Mouse (Mus musculus) adipocyte (in vitro differentiated cells): ENCODE measurements at regions not wholly inside any gene's neighbourhood (a gene's known extent, or its start where the extent isn't known, plus 50 kb on each side); places are given as distances from the start of the nearest gene placed in this dataset.

Experiments used
- DNase-seq: peaks from one replicate; pipeline ENCODE4 v3.0.0-alpha.2; 2016; ENCODE audit warnings: low spot score

DNA sequence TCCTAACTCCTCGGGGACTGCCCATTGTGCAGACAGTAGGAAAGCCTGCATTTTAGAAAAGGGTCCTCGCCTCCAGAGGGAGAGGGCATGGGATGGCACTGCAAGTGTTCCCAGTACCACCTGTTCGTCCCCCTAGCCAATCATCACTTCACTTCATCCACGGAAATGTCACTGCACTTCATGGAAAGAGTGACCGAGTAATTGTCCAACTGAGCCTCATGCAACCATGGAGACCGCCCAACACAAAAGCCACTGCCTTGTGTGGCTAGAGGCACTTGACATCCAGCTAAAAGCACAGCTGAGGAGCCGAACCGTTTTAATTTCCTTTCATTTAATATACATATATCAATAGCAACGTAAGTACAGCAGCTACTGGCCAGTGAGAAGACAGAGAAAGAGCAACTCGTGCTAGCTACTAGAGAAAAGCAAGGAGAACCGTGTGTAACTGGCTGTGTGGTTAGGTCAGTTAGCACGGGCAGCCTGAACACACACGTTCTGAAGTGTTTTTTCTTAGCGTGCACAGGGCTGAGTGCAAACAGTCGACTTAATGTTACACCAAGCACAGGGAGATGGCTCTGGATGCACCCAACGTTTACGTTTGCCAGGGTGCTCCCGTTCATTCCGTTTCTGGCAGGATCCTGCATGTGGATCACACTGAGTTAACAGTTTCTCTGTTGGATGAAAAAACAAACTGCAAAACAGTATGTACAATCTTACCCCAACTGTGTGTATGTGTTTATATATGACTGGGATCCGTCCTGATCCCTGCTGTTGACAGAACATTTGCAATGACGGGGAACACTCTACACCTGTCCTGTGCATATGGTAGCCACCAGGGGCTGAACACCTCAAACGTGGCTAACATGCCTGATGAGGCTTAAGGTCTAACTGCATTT is 202.8 kb upstream of the Klf14 start:
- DNase-seq: no peak

DNA sequence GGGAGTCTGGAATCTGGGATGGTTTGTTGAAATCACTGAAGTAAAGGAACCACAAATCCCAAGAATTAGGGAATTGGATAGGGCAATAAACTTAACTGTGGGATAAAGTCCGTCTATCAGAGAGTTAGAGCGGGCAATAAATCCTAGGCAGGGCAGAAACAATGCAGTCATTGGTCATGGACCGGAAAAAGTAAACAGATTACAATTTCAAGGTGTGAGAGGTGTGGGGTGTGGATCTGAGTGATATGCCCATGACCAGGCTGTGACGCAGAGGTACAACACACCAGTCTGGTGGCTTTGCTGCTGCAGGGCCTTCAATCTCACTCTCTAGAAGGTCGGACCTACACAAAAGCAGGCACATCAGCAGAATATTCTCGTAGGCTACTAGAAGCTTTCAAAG is 206.1 kb upstream of the Klf14 start:
- no peak for DNase-seq

DNA sequence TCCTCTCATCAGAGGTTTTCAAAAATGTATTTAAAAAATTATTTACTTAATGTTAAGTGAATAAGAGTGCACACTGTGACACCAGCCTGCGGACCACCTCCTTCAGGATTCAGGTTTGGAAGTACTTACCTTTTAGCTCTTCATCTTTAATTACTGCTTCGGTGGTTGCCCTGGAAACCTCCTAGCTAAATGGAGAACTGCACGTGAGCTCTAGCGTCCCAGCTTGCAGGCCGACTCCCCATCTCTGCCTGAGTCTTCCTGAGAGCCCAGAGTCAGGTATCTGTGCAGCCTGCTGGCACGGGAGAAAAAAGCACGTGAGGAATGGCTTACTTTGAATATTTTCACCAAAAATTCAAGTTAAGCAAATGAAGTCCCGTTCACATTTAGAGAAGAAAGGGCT is 207.5 kb upstream of the Klf14 start:
- no peak for DNase-seq

DNA sequence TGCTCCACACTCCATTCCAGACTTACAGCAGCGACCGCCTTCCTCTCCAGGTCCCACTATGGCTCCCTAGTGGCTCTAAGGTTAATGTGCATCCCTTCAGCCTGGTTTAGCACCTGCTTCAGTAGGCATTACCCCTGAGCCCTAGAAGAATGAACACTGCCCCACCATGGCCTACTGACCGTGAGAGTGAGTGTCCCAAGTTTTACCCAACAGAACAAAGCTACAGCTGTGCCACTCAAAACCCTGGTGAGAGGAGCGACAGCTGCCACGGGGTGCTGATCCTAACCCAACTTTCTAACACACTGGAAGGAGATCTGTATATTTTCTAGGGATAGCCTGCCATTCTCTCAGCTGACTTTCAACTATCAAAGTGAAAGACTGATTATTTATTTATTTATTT is 208.9 kb upstream of the Klf14 start:
- no peak for DNase-seq

DNA sequence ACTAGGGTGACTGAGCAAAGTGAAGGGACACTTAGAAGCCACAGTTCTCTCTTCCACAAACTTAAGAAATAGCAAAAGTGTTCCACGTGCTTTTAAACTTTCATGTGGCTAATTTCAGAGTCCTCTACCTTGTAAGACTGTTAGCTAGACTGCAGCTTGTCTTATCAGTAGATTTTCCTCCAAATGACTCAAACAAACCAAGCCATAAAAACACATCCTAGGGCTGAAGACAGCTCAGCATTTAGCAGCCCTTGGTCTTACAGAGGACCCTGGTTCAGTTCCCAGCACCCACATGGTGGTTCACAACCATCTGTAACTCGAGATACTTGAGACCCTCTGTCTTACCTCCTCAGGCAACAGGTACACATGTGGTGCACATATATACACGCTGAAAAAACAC is 209.9 kb upstream of the Klf14 start:
- DNase-seq: no peak

DNA sequence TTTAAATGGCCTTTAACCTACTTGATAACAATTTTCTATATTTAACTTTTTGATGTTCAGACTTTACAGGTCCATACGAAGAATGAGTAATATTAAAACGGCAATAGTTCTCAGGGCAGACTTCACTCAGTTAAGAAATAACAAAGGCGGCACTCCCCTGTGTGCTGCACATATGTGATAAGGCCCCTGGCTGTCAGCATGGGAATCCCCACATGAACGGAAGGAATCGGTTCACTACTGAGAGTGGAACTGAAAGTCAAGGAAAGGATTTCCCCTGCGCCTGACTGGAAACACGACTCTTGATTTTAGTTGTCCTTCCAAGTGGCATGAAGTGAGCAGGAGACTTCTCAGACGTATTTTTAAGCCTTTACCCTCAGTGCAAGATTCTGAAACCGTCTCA is 210.5 kb upstream of the Klf14 start:
- DNase-seq: no peak

DNA sequence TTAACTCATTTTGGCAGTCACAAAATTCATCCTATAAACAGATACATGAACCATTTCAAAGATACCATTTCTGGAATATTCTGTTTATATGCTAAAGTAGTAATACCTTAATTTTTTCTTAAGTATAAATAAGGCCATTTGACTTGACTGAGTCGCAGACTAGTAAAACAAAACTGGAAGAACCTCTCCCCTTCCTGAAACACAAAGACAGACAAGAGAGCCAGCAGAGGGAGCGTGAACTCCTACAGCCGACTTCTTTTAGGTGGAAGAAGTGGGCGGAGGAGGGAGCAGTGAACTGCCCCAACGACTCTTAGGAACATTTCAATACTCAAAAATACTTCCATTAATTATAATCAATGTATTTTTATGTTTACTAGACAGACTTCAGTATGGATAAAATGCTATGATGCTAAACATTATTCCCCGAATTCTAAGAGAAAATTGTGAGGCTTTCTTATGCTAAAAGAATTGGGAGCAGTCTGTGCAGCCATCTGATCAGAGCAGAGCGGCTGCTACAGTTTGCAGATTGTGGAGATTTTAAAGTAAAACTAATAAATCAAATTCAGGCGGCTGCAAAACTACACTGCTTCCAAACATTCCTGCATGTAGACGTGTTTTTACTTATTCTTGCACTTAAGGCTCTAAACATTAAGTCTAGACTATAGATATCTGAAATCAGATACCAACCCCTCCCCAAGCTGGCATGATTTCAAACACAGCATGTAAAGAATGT is 211.2 kb upstream of the Klf14 start:
- no peak for DNase-seq

DNA sequence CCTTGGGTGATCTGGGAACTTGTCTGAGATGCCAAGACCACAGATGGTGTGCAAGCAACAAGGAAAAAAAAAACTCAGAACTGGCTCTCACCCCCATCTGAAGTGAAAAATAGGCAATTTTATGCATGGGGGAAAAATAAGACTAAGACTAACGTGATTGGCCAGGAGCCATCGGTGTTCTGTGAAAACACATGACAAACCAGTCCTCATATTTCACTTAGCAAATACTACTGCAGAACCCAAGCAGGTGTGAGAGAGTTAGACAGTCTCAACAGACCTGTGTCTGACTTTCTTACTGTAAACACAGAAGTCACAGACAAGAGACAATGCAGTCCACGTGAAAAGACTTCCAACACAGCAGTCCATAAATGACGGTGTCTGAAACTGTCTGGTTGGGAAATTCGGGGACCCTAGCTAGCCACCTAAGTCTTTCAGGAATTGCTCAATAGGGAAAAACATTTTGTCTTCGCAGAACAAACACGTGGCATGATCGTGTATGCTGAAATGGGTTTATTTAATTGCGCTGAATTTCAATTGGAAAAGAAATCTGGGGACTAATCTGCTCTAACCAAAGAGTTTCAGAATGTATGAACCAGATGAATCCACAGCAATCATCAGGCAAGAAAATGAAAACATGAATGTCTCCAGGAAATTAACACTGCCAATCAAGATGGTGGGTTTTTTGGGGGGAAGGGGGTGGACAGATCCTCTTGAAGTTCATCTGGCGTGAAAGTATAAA is 213.1 kb upstream of the Klf14 start:
- DNase-seq: no peak

DNA sequence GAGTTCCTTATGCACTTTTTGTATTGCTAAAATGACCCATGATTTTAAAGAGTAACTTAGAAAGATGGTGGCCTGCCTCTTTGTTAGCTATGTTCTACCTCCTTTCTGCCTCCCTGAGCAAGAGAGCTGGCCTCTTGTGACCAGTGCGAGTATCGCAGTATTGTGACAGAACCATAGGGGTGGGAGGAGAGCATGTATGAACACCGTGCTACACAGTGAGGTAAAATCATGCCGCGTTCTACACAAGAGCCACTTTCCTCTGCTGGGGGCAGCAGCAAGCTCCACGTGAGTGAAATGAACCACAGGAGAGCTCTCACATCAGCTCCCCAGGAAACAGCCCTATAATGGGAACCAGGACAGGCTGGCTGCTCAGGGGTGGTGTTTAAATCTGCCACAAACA is 216.9 kb upstream of the Klf14 start:
- DNase-seq: no peak

DNA sequence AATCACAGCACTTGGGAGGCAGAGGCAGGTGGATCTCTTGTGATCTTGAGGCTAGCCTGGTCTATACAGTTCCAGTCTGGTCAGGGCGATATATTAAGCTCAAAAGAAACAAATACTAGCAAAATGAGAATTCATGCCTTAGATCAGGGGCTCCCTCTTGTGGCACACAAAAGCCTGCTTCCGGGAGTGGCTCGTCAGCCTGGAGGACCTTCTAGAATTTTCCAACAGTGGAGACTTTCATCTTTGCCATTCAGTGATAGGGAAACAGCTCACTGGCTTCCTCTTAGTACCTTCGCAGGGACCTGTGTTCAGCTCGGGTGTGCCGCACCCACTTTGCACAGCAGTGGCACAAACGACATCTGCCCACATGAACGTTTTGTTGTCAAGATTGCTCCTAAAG is 217.5 kb upstream of the Klf14 start:
- DNase-seq: peak; percentile 46

DNA sequence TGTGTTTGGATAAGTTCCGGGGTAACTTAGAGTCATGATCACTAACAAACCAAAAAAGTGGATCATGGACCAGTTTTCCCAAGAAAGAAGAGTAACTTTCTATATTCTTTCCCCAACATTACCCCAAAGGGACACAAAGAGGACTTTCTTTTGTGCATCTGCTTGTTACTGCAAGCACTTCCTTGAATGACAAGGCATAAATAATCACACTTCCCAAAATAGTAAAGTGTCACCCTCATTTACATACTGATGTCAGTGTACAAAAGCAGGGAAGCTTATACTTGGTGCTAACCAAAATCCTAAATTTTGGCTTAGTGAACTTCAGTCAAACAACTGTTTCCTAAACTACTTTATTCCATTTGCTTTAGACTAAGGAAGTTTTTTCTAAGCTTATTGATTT is 218.0 kb upstream of the Klf14 start:
- no peak for DNase-seq

DNA sequence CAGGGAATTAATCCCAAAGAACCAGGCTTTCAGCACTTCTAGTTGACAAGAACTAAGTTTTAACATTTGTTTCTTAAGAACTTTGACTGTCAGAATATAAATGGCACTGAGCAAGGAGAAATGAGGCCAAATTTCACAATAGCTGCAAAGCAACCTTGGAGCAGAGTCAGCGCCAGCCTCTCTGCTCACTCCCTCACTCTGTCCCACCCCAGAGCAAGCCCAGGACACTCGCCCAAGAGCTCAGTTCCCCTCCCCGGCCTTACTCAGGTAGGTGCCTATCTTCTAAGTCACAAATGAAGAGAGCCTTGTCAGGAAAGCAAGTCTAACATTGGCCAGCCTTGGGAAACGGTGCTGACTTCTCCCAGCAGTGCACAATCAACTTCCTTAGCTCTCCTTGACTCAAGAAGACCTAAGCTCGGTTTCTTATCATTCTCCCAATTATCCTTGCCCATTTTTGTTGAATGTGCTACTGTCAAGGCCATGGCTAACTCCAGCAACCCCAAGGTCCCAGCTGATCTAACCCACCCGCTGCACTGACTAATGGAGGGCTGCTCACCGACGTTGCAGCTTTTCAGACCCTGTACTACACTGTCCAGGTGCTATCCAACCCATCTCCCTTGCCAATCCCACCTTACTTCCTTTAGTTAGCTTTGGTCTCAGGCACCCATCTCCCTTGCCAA is 219.5 kb upstream of the Klf14 start:
- peak; percentile 74 for DNase-seq

DNA sequence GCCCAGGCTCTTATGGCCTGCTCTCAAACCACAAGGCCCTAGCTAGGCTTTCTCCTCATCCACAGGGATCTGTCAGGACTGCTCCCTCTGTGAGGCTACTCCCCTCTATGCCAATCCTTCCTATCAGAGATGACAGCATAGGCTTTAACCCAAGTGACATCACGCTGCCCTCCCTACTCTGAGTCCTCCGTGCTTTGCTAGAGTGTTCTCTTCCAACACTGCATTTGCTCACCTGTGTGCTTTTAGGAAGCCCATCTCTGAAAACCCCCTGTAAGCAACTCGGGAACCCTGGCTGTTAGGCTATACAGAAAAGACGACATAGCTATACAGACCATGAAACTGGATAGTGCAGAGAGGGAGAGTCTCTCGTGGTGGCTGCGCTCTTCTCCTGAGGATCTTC is 216.3 kb upstream of the Mkln1 start:
- no peak for DNase-seq

DNA sequence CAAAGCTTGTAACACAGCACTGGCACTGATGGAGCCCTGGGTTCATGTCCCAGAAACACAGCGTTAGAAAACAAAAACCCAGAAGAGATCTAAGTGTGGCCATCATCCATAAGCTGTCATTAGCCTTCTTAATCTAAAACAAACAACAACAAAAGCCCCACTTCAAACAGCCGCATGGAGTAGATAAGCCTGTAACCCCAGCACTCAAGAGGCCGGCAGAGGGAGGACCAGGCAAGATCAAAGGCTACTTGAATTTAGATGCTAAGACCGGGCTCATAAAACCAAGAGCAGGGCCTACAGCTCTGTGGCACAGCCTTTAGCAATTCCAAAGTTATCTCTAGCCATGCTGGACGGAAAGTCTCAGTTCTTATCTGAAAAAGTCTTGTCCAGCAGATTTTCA is 215.4 kb upstream of the Mkln1 start:
- DNase-seq: no peak

DNA sequence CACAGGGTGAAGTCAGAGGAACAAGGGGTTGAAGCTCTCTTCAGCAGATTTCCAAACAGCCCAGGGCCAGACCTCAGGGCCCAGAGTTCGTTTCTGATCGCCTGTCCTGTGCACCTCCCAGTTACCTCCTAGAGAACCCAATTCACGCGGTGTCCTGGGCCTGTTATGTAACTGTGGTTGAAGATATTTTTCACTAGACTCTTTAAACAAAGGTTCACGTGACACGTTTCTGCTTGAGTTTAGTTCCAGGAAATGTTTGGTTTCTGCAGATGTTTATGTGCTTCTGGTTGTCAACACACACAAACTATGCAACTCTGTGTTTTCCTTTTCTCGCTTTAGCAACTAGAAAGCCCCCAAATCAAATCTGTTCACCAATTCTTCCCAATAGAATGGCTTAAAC is 214.0 kb upstream of the Mkln1 start:
- peak; percentile 41 for DNase-seq

DNA sequence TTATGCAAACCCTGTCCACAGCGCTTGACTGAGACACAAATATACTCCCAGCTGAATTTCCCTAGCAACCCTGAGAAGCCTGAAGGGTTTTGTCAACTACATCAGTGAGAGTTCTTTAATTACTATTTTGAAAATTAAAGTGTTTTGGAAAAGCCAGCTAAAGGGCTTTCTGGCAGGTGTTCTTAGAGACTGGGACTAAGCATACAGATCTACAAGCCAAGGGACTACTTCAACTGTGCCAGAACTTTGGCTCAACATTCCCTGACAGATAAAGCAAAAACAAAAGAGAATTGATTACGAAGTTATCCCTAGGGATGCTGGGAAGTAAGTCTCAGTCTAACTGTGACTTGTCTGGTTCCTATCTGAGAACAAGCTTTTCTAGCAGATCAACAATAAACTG is 213.4 kb upstream of the Mkln1 start:
- DNase-seq: no peak

DNA sequence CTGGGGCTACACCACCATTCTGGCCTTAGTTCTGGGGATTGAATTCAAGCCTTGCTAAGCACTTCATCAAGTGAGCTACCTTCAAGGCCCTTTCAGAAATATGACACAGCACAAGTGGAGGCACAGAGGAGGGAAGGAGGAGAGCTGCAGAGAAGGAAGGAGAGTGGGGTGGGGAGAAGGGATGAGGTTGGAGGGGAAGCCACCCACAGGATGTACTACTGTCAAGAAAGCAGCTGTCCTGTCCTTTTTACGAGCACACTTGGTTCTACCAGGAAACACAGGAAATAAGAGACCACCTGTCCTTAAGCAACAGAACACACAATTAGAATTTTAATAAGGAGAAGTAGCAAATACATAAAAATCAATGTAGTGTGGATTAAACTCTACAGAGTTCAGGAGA is 210.5 kb upstream of the Mkln1 start:
- no peak for DNase-seq

DNA sequence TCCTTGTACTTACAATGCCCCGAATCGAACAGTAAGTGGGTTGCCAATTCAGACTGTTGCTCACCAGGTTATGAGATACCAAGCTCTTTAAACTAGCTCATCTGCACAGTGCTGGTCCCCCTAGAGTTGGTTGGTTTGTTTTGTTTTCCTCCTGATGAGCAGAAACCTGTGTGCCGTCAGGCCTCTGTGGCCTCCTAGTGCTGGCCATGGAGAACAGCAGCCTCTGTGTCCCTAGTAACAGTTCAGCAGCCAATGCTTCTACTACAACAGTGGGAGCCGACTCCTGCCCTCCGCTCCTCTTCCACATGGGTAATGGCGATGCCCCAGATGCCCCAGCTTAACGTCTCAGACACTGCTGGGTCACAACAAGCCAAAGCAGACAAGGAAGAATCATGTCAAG is 209.5 kb upstream of the Mkln1 start:
- DNase-seq: peak; percentile 39

DNA sequence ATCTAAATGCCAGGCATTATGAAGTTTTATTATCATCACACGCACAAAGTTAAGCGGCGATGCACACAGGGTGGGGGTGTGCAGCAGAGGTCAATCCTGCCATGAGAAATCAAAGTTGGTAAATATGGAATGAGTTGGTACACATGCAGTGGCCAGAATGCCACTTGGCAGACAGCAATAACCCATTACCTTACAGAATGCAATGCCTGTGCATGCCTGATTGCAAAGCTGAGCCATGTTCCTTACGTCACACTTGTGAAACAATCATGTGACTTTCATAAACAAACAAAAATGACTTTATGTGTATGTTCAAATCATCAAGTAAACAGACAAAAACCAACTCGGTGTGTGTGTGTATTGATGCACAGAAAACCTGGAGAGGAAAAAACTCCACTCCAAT is 208.5 kb upstream of the Mkln1 start:
- peak; percentile 40 for DNase-seq

DNA sequence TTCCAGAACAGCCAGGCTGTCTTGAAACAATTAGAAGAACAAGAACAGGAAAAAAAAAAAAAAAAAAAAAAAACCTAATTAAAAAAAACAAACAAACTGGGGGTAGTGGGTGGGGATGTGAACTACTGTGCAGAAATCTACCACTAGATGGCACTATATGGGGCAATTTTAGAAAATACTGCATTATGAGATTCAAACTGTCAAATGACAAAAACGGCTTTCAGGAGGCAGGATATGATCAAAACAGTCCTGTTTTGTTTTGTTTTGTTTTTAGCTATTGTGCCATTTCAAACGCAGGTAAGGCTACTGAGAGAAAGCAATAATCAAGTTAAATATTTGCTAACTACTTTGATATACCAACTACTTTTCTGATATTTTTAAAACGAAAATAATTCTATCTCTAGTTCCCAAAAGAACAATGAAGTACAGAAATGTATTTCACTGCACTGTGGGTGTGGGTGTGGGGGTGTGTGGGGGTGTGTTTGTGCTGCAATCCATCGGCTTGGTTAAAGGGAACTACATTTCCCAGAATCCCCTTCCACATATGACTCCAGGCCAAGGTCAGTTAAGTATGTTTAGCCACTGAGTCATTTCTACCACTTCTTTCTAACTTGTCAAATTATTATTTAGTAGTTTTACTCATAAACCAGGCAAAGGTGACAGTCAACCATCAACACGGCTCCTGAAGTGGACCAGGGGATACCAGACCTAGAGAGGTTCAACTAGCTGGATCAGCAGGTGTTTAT is 207.7 kb upstream of the Mkln1 start:
- peak; percentile 64 for DNase-seq

DNA sequence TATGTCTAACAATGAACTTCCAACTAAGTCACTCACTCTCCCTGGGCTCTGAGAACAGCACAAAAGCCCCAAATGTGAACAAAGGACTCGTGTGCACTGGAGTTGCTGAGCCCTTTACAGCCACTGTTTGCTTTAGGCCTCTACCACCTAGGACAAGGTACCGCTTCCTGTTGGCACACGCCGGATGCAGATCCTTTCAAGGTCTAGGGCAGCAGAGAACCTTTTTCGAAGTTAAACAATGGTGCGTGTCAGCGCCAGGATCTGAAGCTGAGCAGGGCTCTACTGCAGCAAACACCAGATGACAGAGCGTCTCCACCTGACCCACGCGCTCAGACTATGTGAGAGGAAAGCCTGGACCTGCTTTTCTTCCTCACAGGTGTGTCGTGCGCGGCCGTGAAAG is 207.0 kb upstream of the Mkln1 start:
- DNase-seq: no peak

DNA sequence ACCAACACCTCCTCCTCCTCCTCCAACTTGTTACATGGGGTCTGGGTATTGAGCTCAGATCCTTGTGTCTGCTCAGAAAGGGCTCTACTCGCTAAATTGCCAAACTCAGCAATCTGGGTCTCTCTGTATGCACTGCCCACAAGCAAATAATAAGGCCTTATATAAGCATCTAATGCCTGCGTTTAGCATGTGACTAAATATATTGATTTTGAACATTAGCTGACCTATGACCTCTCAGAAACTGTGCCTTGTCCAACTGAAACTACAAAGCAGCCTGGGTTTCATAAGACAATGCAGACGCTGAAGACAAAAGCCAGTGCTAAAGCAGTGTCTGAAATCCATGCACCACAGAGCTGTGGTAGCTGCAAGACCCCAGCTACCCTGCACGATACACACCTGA is 206.3 kb upstream of the Mkln1 start:
- no peak for DNase-seq
